Mouse (Mus musculus) CD4-positive, CD25-positive, alpha-beta regulatory T cell (primary cell): Measurements from ENCODE around the gene Sntn. TPM values are rescaled to one million over a fixed set of nuclear protein-coding genes. Genes with fewer than 3 reads are reported as not detected.

Experiments used
- polyA plus RNA-seq: library from polyadenylated mRNA; unstranded; fragments of 100-300 nt; shearing (Covaris generic); gene quantifications from one replicate; pipeline ENCODE4 v1.2.1, GENCODE M21; 2017

The Sntn gene
- polyA plus RNA-seq = not detected

GRCm38 (mm10) chr14:13670576-13670975 is at the start of gene Sntn:
Gene Sntn, plus strand, starts transcription at chr14:13670876.

Other genes with a start within 250 kb of the Sntn start
- not detected for gene Gm281, start 243.6 kb downstream of the Sntn start, polyA plus RNA-seq